Mouse (Mus musculus): ENCODE measurements around the gene Acot8. TPM values are rescaled to one million over a fixed set of nuclear protein-coding genes. Genes with fewer than 3 reads are reported as not detected.

Acot8 gene
- polyA plus RNA-seq, 1 experiment from 2014 or later: 21.4 TPM

DNA sequence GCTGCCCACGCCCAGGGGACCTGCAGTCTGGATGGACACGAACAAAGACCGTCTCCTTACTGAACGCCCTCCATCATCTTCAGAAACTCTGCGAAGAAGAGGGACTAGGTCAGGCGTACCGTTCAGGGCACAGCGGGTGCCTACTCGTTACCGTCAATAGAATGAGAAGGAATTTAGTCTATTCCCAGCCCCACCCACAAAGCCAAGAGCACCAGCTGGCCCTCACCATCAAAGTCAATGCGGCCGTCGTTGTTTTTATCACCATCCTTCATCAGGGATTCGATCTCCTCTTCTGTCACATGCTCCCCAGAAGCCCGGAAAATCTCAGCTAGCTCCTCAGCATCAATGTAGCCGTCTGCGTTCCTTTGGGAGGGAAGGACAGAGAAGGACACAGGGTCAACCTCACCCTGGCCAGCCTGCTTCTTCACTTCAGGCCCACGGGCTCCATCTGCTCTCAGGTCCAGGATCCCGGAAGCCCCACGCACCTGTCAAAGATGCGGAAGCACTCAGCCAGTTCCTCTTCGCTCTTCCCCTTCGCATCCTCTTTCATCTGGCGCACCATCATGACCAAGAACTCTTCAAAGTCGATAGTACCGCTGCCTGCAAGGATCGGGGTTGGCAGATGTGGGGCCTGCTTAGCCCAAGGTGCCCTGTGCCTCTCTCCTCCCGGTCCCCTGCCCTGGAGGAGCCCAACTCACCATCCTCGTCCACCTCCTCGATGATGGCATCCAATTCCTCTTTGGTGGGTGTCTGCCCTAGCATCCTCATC, 27.3 kb downstream of the Acot8 start:
- Histone ChIP-seq H3K9me3 (no peaks in the 10 kb centered on the region), H3K36me3 (no peaks in the 10 kb centered on the region), H3K4me3 (no peak overlapping the region), H3K27me3 (no peaks in the 10 kb centered on the region), H3K27ac (replicated peaks) (no peak overlapping the region), H3K4me1 (replicated peaks) (no peaks in the 10 kb centered on the region), H3K9ac (no peak overlapping the region), H3K4me2 (no peak overlapping the region)
- 82% methylated on average over 30 of the region's 30 CpGs for WGBS
- ATAC-seq (ENCODE audit: low FRiP score, low read depth): no peak

DNA sequence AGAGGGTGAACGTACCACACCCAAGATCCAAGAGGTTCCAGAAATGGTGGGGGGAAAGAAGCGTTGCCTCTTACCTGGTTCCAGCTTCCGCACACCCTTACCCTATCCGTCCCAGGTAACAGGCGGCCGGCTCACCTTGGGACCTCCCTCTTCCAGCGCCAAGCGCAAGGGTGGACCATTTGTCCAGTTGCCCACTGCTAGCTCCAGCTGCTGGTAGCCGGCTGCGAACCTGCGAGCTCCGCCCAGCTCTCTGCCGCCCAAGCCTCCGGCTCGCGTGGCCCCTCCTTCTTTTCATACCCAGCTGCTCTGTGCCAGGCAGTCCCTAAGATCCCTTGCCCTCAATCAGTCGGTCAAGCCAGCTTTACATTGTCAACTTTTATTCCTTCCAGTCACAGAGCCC, 27.9 kb downstream of the Acot8 start:
- H3K4me3 ChIP-seq: no peak overlapping the region
- no peaks in the 10 kb centered on the region for H3K36me3 ChIP-seq
- no peak overlapping the region for H3K4me2 ChIP-seq
- no peak overlapping the region for H3K9ac ChIP-seq
- no peak overlapping the region for H3K27ac ChIP-seq (replicated peaks)
- 72% methylated on average over 17 of the region's 17 CpGs for WGBS
- no peaks in the 10 kb centered on the region for H3K27me3 ChIP-seq
- ATAC-seq (ENCODE audit: low FRiP score, low read depth): no peak
- no peaks in the 10 kb centered on the region for H3K9me3 ChIP-seq
- no peaks in the 10 kb centered on the region for H3K4me1 ChIP-seq (replicated peaks)

DNA sequence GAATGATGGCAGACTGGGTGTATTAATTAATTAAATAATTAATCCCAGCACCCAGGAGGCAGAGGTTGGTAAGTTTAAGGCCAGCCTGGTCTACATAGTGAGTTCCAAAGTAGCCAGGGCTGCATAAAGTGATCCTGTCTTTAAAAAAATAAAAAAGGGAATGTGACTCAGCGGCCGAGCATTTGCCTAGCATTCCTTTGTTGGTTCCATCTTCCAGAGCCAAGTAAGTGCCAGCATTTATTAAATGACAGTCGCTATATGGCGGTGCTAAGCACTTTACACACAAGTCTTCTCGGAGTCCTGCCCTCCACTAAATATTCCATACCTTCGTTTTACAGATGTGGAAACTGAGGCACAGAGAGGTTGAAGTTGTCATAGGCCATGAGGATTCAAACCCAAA, 28.6 kb downstream of the Acot8 start:
- H3K4me3 ChIP-seq: no peak overlapping the region
- no peak overlapping the region for H3K27ac ChIP-seq (replicated peaks)
- no peak for ATAC-seq (ENCODE audit: low FRiP score, low read depth)
- H3K4me2 ChIP-seq: no peak overlapping the region
- H3K9me3 ChIP-seq: no peaks in the 10 kb centered on the region
- no peaks in the 10 kb centered on the region for H3K4me1 ChIP-seq (replicated peaks)
- H3K9ac ChIP-seq: no peak overlapping the region
- WGBS: 92% methylated on average over 6 of the region's 6 CpGs
- H3K27me3 ChIP-seq: no peaks in the 10 kb centered on the region
- H3K36me3 ChIP-seq: no peaks in the 10 kb centered on the region

DNA sequence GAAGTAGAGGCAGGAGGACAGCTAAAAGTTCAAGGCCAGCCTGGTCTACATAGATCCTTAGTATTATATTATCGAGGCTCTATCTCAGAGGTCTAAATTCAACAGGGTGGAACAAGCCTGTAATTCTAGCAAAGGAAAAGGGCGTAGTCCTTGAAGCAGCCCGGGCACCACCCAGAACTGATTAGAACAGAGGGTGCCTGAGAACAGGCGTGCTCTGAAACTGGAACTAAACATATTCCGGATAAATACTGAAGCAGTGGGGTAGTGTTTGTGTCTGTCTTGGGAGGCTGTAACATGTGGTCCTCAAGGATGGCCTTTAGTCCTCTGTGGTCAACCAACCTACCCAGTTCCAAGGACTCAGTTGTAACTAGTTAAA, 30.7 kb downstream of the Acot8 start:
- no peak overlapping the region for H3K4me3 ChIP-seq
- H3K9me3 ChIP-seq: no peaks in the 10 kb centered on the region
- H3K9ac ChIP-seq: no peak overlapping the region
- 88% methylated on average over 5 of the region's 5 CpGs for WGBS
- ATAC-seq (ENCODE audit: low FRiP score, low read depth): no peak
- peaks cover 10% of the 10 kb centered on the region for H3K4me1 ChIP-seq (replicated peaks)
- H3K27ac ChIP-seq (replicated peaks): no peak overlapping the region
- H3K4me2 ChIP-seq: no peak overlapping the region
- no peaks in the 10 kb centered on the region for H3K27me3 ChIP-seq
- H3K36me3 ChIP-seq: no peaks in the 10 kb centered on the region

DNA sequence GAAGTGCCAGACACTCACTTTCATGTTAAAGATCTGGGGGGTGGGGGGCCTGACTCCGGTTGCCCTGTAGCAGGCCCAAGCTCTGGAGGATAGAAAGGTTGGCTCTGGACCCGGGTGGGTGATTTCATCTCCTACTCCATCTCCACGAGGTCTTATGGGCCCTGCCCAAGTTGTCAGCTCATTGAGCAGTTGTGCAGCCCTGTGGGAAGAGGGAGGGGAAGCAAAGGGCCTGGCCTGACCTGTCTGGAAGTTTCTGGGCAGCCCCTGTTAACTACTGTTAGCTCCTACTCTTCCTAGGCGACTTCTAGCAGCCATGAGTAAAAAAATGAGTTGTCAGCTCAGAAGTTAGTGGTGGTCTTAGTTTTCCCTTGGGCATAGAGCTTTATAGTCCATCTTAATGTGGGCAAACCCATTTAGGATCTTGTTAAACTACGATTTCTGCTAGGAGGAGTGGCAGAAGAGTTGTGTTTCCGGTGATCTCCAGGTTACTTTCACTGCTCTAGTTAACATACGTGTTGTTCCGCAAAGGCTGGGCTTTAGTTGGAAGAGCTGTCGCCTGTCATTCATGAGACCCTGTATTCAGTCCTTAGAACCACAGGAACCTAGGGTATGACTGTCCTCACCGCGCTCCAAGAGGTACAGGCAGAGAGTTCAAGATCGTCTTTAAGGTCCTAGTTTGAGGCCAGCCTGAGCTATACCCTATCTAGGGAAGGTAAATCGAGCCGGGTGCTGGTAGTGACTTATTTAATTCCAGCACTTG, 31.3 kb downstream of the Acot8 start:
- Histone ChIP-seq H3K4me2 (no peak overlapping the region), H3K27me3 (no peaks in the 10 kb centered on the region), H3K9me3 (no peaks in the 10 kb centered on the region), H3K27ac (replicated peaks) (no peak overlapping the region), H3K4me3 (no peak overlapping the region), H3K9ac (no peak overlapping the region), H3K4me1 (replicated peaks) (peaks cover 10% of the 10 kb centered on the region), H3K36me3 (no peaks in the 10 kb centered on the region)
- 79% methylated on average over 14 of the region's 14 CpGs for WGBS
- no peak for ATAC-seq (ENCODE audit: low FRiP score, low read depth)

DNA sequence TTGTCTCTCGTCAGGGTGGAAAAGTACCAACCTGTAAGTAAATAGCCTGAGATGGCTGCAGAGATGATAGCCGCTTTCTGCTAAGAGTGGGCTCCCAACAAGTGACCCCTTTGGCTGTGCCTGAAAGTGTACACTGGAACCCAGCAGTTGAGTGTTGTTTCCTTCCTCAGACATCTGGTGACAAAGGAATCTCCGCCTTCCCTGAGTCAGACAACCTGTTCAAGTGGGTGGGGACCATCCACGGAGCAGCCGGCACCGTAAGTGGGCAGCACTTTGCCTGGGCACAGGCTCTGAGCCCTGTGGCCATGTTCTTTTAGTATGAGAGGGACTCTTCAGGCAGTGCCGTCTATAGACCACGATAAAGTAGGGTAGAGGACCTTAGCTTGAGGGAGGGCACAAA, 33.6 kb downstream of the Acot8 start:
- H3K4me3 ChIP-seq: peak overlapping the region; percentile 74; the same call in 1 of the 2 replicates
- peaks cover 10% of the 10 kb centered on the region for H3K4me1 ChIP-seq (replicated peaks)
- peak overlapping the region; percentile 97 for H3K4me2 ChIP-seq
- H3K36me3 ChIP-seq: peaks cover 16% of the 10 kb centered on the region
- H3K27ac ChIP-seq (replicated peaks): no peak overlapping the region
- ATAC-seq (ENCODE audit: low FRiP score, low read depth): no peak
- H3K9ac ChIP-seq: no peak overlapping the region
- H3K27me3 ChIP-seq: no peaks in the 10 kb centered on the region
- WGBS: 83% methylated on average over 8 of the region's 8 CpGs
- H3K9me3 ChIP-seq: no peaks in the 10 kb centered on the region

DNA sequence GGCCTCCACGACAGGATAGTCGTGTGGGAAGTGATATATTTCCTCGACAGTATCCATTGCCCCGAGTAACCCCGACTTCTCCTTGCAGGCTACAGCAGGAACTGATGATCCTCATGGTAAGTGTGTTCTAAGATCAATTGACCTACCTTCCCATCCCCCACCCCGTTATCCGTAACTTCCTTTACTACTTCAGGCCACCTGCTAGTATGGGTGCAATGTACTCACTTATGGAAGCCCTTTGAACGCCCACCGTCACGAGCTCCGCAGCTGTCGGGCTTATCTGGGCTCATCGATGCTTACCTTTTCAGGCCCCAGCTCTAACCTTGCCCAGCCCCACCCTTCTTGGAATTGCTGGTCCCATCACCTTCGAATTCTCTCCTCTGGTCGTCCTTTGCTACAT, 34.4 kb downstream of the Acot8 start:
- Histone ChIP-seq H3K9me3 (no peaks in the 10 kb centered on the region), H3K4me3 (peak overlapping the region; percentile 74), H3K4me2 (peak overlapping the region; percentile 97), H3K27me3 (no peaks in the 10 kb centered on the region), H3K36me3 (peaks cover 23% of the 10 kb centered on the region), H3K27ac (replicated peaks) (no peak overlapping the region), H3K4me1 (replicated peaks) (peaks cover 10% of the 10 kb centered on the region), H3K9ac (peak overlapping the region; percentile 51; the same call in 1 of the 2 replicates)
- ATAC-seq (ENCODE audit: low FRiP score, low read depth): no peak
- 4% methylated on average over 15 of the region's 15 CpGs for whole genome bisulfite sequencing

DNA sequence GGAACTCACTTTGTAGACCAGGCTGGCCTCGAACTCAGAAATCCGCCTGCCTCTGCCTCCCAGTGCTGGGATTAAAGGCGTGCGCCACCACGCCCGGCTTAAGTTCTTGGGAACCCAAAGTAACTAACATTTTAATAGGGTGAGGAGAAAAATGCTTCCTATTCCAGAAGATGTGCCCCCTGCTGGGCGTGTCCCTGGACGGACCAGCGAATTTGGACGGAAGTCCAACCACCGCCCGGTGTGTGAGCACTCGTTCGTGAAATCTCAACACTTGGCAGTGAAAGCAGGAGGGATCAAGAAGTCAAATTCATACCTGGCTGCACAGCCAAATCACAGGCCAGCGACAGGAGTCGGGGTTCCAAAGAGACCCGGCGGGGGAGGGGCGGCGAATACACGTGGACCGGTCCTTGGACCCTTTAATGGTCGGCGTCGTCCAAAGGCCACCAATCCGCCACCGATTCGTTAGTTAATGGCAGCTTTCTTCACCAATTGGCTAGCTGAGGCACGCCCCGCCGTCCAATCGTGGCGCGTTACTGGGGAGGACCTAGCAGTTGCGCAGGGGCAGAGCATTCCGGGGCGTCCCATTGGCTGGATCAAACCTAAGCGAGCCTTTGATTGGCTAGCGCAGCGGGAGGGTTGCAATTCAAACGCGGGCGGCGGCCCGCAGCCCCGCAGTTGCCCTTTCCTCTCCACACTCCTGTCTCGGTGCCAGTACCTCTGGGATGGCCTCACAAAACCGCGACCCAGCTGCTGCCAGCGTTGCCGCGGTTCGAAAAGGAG, 35.2 kb downstream of the Acot8 start, which contains the start of gene Ube2c:
Gene Ube2c, plus strand, starts transcription at position 641 of the 780 bp plus-strand sequence.
- H3K9me3 ChIP-seq: no peaks in the 10 kb centered on the region
- H3K27ac ChIP-seq (replicated peaks): peak within 1 kb of the TSS; percentile 38; the same call in 1 of the 2 replicates
- H3K27me3 ChIP-seq: no peaks in the 10 kb centered on the region
- H3K4me3 ChIP-seq: peak within 1 kb of the TSS; percentile 74
- peaks cover 28% of the 10 kb centered on the region for H3K36me3 ChIP-seq
- 3% methylated on average over 53 of the region's 53 CpGs for WGBS
- H3K9ac ChIP-seq: peak within 1 kb of the TSS; percentile 51
- H3K4me2 ChIP-seq: peak within 1 kb of the TSS; percentile 97
- H3K4me1 ChIP-seq (replicated peaks): peaks cover 10% of the 10 kb centered on the region
- peak; percentile 100 for ATAC-seq (ENCODE audit: low FRiP score, low read depth)

DNA sequence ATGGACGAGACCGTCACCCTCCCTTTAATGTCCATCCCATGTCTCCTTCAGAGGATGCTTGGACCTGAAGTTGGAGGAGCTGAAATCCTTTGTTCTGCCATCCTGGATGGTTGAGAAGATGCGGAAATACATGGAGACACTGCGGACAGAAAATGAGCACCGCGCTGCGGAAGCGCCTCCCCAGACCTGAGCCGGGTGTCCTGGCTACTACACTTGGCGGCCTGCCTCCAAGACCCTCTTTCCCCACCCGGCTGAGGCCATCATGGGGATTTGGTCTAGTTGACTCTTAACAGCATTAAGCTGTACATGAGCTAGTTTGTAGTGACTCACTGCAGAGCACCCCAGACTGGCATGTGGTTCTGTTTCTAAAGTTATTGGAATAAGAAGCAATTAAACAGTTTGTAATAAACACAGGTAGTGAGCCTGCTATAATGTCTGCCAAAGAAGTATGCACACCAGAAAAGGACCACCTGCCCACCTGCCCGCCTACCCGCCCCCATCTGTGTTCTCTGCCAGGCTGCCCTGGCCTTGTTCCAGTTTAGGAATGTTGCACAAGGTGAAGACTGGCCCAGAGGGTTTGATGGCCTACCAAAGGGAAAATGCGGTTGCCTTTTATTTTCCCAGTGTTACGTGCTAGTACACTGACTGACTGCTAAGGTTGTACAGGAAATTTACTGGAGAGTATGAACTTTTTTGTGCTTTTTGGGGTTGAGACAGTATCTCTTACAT, 36.7 kb downstream of the Acot8 start:
- Histone ChIP-seq H3K36me3 (peaks cover 34% of the 10 kb centered on the region), H3K9ac (no peak overlapping the region), H3K27me3 (no peaks in the 10 kb centered on the region), H3K27ac (replicated peaks) (no peak overlapping the region), H3K4me1 (replicated peaks) (peaks cover 10% of the 10 kb centered on the region), H3K4me2 (no peak overlapping the region), H3K4me3 (no peak overlapping the region), H3K9me3 (no peaks in the 10 kb centered on the region)
- WGBS: 94% methylated on average over 15 of the region's 15 CpGs
- no peak for ATAC-seq (ENCODE audit: low FRiP score, low read depth)

DNA sequence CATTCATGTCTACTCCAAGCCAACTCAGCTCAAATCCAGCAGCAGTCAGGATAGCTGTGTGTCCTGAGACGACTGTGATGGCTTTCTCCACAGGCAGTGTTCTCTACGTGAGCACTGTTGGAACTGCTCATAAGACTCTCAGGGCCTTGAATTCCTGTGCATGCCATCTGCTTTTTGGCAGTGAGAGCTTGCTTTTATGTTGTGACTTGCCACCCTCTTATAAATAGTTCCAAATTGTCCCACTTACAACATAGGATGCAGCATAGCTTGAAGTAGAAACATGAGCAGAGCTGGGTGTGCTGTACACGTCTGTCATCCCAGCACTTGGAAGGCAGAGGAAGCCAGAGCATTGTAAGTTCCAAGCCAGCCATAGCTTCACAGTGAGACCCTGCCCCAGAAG, 38.8 kb downstream of the Acot8 start:
- H3K9ac ChIP-seq: no peak overlapping the region
- WGBS: 75% methylated on average over 3 of the region's 3 CpGs
- H3K4me1 ChIP-seq (replicated peaks): peaks cover 10% of the 10 kb centered on the region
- no peaks in the 10 kb centered on the region for H3K9me3 ChIP-seq
- peaks cover 54% of the 10 kb centered on the region for H3K36me3 ChIP-seq
- H3K4me2 ChIP-seq: no peak overlapping the region
- no peaks in the 10 kb centered on the region for H3K27me3 ChIP-seq
- no peak overlapping the region for H3K4me3 ChIP-seq
- no peak for ATAC-seq (ENCODE audit: low FRiP score, low read depth)
- H3K27ac ChIP-seq (replicated peaks): no peak overlapping the region

DNA sequence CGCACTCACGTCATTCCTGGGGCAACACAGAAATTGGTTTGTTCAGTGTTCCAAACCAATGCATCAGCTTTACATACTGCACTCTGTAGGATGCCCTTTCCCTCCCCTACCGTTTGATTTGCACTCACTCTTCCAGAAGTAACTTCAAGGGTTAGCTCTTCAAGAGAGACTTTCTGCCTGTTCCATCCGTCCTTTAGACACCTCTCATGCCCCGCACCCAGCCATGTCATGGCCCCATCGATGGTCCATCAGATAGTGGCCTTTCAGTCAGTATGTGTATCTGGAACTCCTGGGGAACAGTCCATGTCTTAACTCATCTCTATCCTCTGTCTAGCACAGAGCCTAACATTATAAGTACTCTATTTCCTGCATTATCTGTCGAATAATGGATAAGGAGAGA, 42.1 kb downstream of the Acot8 start:
- Histone ChIP-seq H3K27ac (replicated peaks) (no peak overlapping the region), H3K36me3 (peaks cover 81% of the 10 kb centered on the region), H3K9ac (no peak overlapping the region), H3K4me1 (replicated peaks) (no peaks in the 10 kb centered on the region), H3K4me3 (no peak overlapping the region), H3K9me3 (no peaks in the 10 kb centered on the region), H3K4me2 (no peak overlapping the region), H3K27me3 (no peaks in the 10 kb centered on the region)
- no peak for ATAC-seq (ENCODE audit: low FRiP score, low read depth)
- WGBS: 90% methylated on average over 7 of the region's 7 CpGs

Data from hindbrain, embryonic 15.5 days (tissue).